Mouse (Mus musculus): ENCODE data around the gene Tmem114. TPM values are rescaled to one million over a fixed set of nuclear protein-coding genes. Genes with fewer than 3 reads are reported as not detected.

Gene Tmem114
- total and polyA plus RNA-seq, 2 experiments from 2014 or later = 0.60 to 1.6 TPM

DNA sequence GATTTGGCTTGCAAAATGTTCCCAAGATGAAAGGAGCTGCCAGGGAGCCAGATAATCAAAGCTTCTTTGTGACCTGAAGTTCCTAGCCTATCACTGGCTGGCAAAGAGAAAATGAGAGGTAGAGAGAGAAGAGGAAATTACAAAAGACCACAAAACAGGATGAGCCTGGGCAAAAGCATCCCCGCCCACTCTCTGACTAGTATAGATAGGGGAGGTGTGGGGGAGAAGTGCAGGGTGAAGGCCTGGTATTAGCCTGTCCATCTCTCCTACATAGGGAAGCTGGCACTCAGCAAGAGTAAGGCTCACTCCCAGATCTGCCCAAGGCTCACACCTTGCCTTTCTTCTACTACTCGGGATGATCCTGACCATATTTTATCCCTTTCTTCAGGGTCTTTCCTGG, 30.3 kb upstream of the Tmem114 start:
- no peak for DNase-seq (ENCODE audit: low spot score)
- H3K36me3 ChIP-seq (ENCODE audit: insufficient read depth, low read length) = no peaks in the 10 kb centered on the region
- H3K9me3 ChIP-seq (ENCODE audit: low read length) = no peaks in the 10 kb centered on the region
- no peak overlapping the region for H3K4me3 ChIP-seq (ENCODE audit: low read depth, low read length)
- H3K9ac ChIP-seq (replicated peaks; ENCODE audit: low read length, poor library complexity, severe bottlenecking) = 0 out of 2 replicates have a peak overlapping the region, but pooled peaks have one; percentile 29
- H3K4me2 ChIP-seq (ENCODE audit: low read depth, low read length, poor library complexity, severe bottlenecking) = no peak overlapping the region
- WGBS = 61% methylated on average over 2 of the region's 2 CpGs
- H3K27me3 ChIP-seq (ENCODE audit: insufficient read depth, low read length) = no peaks in the 10 kb centered on the region
- no peak overlapping the region for H3K27ac ChIP-seq (ENCODE audit: low read depth, low read length)
- peak; percentile 41; the same call in 1 of the 2 replicates for ATAC-seq (ENCODE audit: low FRiP score)
- no peak for TF ChIP-seq CTCF (IDR thresholded peaks at IDR 0.05)
- H3K4me1 ChIP-seq (ENCODE audit: insufficient read depth, low read length) = 0 out of 2 replicates have a peak, but pooled peaks cover 3% of the 10 kb centered on the region

DNA sequence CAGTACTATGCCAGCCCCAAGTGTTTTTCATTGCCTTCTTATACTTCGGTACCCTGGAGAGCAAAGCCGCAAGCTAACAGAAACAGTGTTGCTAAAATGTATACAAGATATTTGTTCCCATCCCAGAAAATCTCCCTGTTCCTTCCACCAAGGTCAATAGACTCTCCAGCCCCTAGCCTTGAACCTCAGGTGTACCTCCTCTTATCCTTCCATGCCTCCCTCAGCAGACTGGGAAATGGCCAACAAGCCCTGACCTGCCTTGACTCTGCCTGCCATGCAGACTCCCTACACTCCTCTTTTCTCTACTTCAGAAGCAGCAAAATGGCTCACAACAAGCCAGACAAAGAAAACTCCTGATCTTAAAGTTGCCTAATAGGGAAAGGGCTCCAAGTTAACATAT, 28.4 kb upstream of the Tmem114 start:
- Histone ChIP-seq H3K4me3 (ENCODE audit: low read depth, low read length) (no peak overlapping the region), H3K27ac (ENCODE audit: low read depth, low read length) (no peak overlapping the region), H3K4me1 (ENCODE audit: insufficient read depth, low read length) (0 out of 2 replicates have a peak, but pooled peaks cover 3% of the 10 kb centered on the region), H3K9me3 (ENCODE audit: low read length) (no peaks in the 10 kb centered on the region), H3K36me3 (ENCODE audit: insufficient read depth, low read length) (no peaks in the 10 kb centered on the region), H3K27me3 (ENCODE audit: insufficient read depth, low read length) (no peaks in the 10 kb centered on the region), H3K4me2 (ENCODE audit: low read depth, low read length, poor library complexity, severe bottlenecking) (no peak overlapping the region), H3K9ac (replicated peaks; ENCODE audit: low read length, poor library complexity, severe bottlenecking) (no peak overlapping the region)
- ATAC-seq (ENCODE audit: low FRiP score) = no peak
- WGBS = 91% methylated on average over 2 of the region's 2 CpGs
- no peak for DNase-seq (ENCODE audit: low spot score)
- no peak for TF ChIP-seq CTCF (IDR thresholded peaks at IDR 0.05)

DNA sequence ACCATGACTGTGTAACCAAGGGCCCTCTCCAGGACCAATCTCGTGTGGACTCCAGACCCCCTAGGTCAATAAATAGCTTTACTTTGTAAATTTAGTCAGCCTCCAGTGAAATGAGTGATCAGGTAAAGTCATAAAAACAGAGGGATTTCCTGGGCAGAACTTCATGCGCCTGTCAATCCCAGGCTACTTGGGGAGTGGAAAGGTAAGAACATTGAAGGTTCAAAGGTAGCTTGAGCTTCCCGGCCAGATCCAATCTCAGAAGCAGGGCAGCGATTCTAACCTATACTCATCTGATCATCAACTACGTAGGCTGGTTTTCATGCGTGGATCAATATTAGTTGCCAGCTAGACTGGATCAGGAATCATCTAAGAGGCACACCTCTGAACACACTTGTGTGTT, 21.3 kb upstream of the Tmem114 start:
- H3K36me3 ChIP-seq (ENCODE audit: insufficient read depth, low read length) = no peaks in the 10 kb centered on the region
- no peaks in the 10 kb centered on the region for H3K27me3 ChIP-seq (ENCODE audit: insufficient read depth, low read length)
- H3K4me1 ChIP-seq (ENCODE audit: insufficient read depth, low read length) = no peaks in the 10 kb centered on the region
- H3K9me3 ChIP-seq (ENCODE audit: low read length) = no peaks in the 10 kb centered on the region
- H3K9ac ChIP-seq (replicated peaks; ENCODE audit: low read length, poor library complexity, severe bottlenecking) = no peak overlapping the region
- DNase-seq (ENCODE audit: low spot score) (no peak), ATAC-seq (ENCODE audit: low FRiP score) (no peak)
- H3K4me2 ChIP-seq (ENCODE audit: low read depth, low read length, poor library complexity, severe bottlenecking) = no peak overlapping the region
- H3K27ac ChIP-seq (ENCODE audit: low read depth, low read length) = no peak overlapping the region
- TF ChIP-seq CTCF (IDR thresholded peaks at IDR 0.05) = no peak
- 95% methylated on average over 6 of the region's 6 CpGs for WGBS
- H3K4me3 ChIP-seq (ENCODE audit: low read depth, low read length) = no peak overlapping the region

DNA sequence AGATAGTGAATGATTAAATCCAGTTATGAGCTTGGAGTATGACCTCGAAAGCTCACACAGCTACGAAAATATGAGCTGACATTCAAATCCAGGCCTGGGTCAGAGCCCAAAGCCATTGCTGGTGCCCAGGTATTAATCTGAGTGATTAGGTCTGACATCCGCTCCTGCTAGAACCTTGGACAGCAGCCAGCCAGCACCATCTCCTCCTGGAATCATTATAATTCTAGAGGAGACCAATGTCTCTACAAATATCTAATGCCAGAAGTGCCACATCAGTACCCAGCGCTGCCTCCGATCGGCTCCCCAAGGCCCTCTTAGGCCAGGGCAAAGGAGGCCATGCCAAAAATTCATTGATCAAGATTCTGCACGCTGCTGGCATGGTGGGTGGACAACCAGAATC, 20.0 kb upstream of the Tmem114 start:
- H3K27me3 ChIP-seq (ENCODE audit: insufficient read depth, low read length) = no peaks in the 10 kb centered on the region
- no peak overlapping the region for H3K9ac ChIP-seq (replicated peaks; ENCODE audit: low read length, poor library complexity, severe bottlenecking)
- ATAC-seq (ENCODE audit: low FRiP score) (no peak), DNase-seq (ENCODE audit: low spot score) (peak; percentile 19)
- no peak overlapping the region for H3K27ac ChIP-seq (ENCODE audit: low read depth, low read length)
- WGBS = 75% methylated on average over 7 of the region's 7 CpGs
- no peak for TF ChIP-seq CTCF (IDR thresholded peaks at IDR 0.05)
- no peaks in the 10 kb centered on the region for H3K9me3 ChIP-seq (ENCODE audit: low read length)
- no peak overlapping the region for H3K4me3 ChIP-seq (ENCODE audit: low read depth, low read length)
- no peaks in the 10 kb centered on the region for H3K36me3 ChIP-seq (ENCODE audit: insufficient read depth, low read length)
- no peak overlapping the region for H3K4me2 ChIP-seq (ENCODE audit: low read depth, low read length, poor library complexity, severe bottlenecking)
- H3K4me1 ChIP-seq (ENCODE audit: insufficient read depth, low read length) = no peaks in the 10 kb centered on the region

DNA sequence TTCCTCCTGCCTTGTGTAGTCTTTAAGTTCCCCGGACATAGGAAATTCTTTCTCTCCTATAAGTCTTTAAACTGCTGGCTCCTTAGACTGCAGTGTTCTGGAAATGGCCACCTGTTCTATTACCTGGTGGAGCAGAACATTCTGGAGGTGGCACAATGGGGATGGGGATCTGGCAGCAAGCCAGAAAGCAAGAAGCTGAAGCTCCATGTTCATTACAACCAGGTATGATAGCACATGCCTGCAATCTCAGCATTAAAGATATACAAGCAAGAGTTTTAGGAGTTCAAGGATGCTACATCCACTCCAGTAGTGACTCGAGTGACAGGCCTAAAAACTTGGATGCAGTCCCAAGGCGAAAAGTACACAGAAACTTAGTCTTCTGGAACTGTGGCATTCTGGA, 7.7 kb upstream of the Tmem114 start:
- Histone ChIP-seq H3K4me2 (ENCODE audit: low read depth, low read length, poor library complexity, severe bottlenecking) (no peak overlapping the region), H3K9ac (replicated peaks; ENCODE audit: low read length, poor library complexity, severe bottlenecking) (no peak overlapping the region), H3K27me3 (ENCODE audit: insufficient read depth, low read length) (no peaks in the 10 kb centered on the region), H3K36me3 (ENCODE audit: insufficient read depth, low read length) (no peaks in the 10 kb centered on the region), H3K4me3 (ENCODE audit: low read depth, low read length) (no peak overlapping the region), H3K9me3 (ENCODE audit: low read length) (no peaks in the 10 kb centered on the region), H3K4me1 (ENCODE audit: insufficient read depth, low read length) (no peaks in the 10 kb centered on the region), H3K27ac (ENCODE audit: low read depth, low read length) (no peak overlapping the region)
- WGBS = 83% methylated on average over 3 of the region's 3 CpGs
- DNase-seq (ENCODE audit: low spot score) (no peak), ATAC-seq (ENCODE audit: low FRiP score) (no peak)
- TF ChIP-seq CTCF (IDR thresholded peaks at IDR 0.05) = no peak

DNA sequence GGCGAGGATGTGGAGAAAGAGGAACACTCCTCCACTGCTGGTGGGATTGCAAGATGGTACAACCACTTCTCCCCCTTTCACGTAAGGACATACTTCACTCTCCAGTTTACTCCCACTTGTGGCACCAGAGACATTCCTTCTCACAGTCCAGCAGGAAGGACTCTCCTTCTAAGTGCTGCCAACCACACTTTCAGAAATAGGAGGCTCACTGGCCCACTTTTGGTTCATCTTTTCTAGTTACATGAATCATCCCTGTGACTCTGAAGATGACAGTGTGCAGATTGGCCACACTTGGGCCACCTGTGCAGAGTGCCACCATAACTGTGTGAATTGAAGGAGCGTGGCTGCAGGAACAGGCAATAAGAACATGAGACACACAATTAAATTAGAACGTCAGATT, 4.6 kb upstream of the Tmem114 start:
- no peak for DNase-seq (ENCODE audit: low spot score)

More for the DNA sequence above, 4.6 kb upstream of the Tmem114 start:
- H3K9me3 ChIP-seq (ENCODE audit: low read length) = no peaks in the 10 kb centered on the region
- peaks cover 18% of the 10 kb centered on the region for H3K27me3 ChIP-seq (ENCODE audit: insufficient read depth, low read length)
- 0 out of 2 replicates have a peak, but pooled peaks cover 4% of the 10 kb centered on the region for H3K4me1 ChIP-seq (ENCODE audit: insufficient read depth, low read length)
- H3K36me3 ChIP-seq (ENCODE audit: insufficient read depth, low read length) = no peaks in the 10 kb centered on the region
- no peak overlapping the region for H3K27ac ChIP-seq (ENCODE audit: low read depth, low read length)
- TF ChIP-seq CTCF (IDR thresholded peaks at IDR 0.05) = no peak
- ATAC-seq (ENCODE audit: low FRiP score) = no peak
- no peak overlapping the region for H3K4me3 ChIP-seq (ENCODE audit: low read depth, low read length)
- WGBS = 92% methylated on average over 4 of the region's 4 CpGs
- H3K4me2 ChIP-seq (ENCODE audit: low read depth, low read length, poor library complexity, severe bottlenecking) = no peak overlapping the region
- H3K9ac ChIP-seq (replicated peaks; ENCODE audit: low read length, poor library complexity, severe bottlenecking) = no peak overlapping the region
